Mouse (Mus musculus): ENCODE data around the gene Arhgap9. TPM values are rescaled to one million over a fixed set of nuclear protein-coding genes. Genes with fewer than 3 reads are reported as not detected.
A peak's percentile ranks its signal among the peaks of the same experiment; 100 is the strongest.

Arhgap9 gene
- polyA plus RNA-seq, 1 experiment from 2014 or later = 1.8 TPM

GRCm38 (mm10) chr10:127317277-127317676, 4.5 kb upstream of the Arhgap9 start:
- H3K27me3 ChIP-seq (ENCODE audit: insufficient read depth, poor library complexity, severe bottlenecking) = peaks cover 9% of the 10 kb centered on the region
- H3K9me3 ChIP-seq = no peaks in the 10 kb centered on the region
- 84% methylated on average over 2 of the region's 2 CpGs for WGBS
- DNase-seq (ENCODE audit: low spot score) = no peak
- no peaks in the 10 kb centered on the region for H3K4me1 ChIP-seq (replicated peaks)
- no peak overlapping the region for H3K27ac ChIP-seq
- no peaks in the 10 kb centered on the region for H3K36me3 ChIP-seq
- H3K4me3 ChIP-seq = no peak overlapping the region

- Histone ChIP-seq H3K27me3 (ENCODE audit: insufficient read depth, poor library complexity, severe bottlenecking) (peaks cover 16% of the 10 kb centered on the region), H3K9me3 (no peaks in the 10 kb centered on the region), H3K4me1 (replicated peaks) (no peaks in the 10 kb centered on the region), H3K36me3 (no peaks in the 10 kb centered on the region), H3K4me3 (no peak overlapping the region), H3K27ac (no peak overlapping the region)
- WGBS = 49% methylated on average over 4 of the region's 4 CpGs
- no peak for DNase-seq (ENCODE audit: low spot score)
Measured at GRCm38 (mm10) chr10:127318009-127318408, 3.8 kb upstream of the Arhgap9 start.

GRCm38 (mm10) chr10:127319969-127320368, 1.8 kb upstream of the Arhgap9 start:
- H3K36me3 ChIP-seq = no peaks in the 10 kb centered on the region
- no peaks in the 10 kb centered on the region for H3K9me3 ChIP-seq
- H3K4me1 ChIP-seq (replicated peaks) = 0 out of 2 replicates have a peak, but pooled peaks cover 2% of the 10 kb centered on the region
- peaks cover 36% of the 10 kb centered on the region for H3K27me3 ChIP-seq (ENCODE audit: insufficient read depth, poor library complexity, severe bottlenecking)
- WGBS = 80% methylated on average over 7 of the region's 7 CpGs
- no peak overlapping the region for H3K27ac ChIP-seq
- H3K4me3 ChIP-seq = no peak overlapping the region
- no peak for DNase-seq (ENCODE audit: low spot score)

- H3K4me1 ChIP-seq (replicated peaks) = peaks cover 18% of the 10 kb centered on the region
- no peaks in the 10 kb centered on the region for H3K36me3 ChIP-seq
- H3K4me3 ChIP-seq = no peak overlapping the region
- no peak for DNase-seq (ENCODE audit: low spot score)
- no peaks in the 10 kb centered on the region for H3K9me3 ChIP-seq
- WGBS = 69% methylated on average over 13 of the region's 13 CpGs
- 0 out of 2 replicates have a peak overlapping the region, but pooled peaks have one; percentile 18 for H3K27ac ChIP-seq
- peaks cover 58% of the 10 kb centered on the region for H3K27me3 ChIP-seq (ENCODE audit: insufficient read depth, poor library complexity, severe bottlenecking)
Measured at GRCm38 (mm10) chr10:127322178-127322577, 414 bp downstream of the Arhgap9 start.

GRCm38 (mm10) chr10:127322669-127323068, 905 bp downstream of the Arhgap9 start:
- H3K4me3 ChIP-seq = no peak overlapping the region
- H3K36me3 ChIP-seq = no peaks in the 10 kb centered on the region
- H3K9me3 ChIP-seq = no peaks in the 10 kb centered on the region
- peaks cover 63% of the 10 kb centered on the region for H3K27me3 ChIP-seq (ENCODE audit: insufficient read depth, poor library complexity, severe bottlenecking)
- H3K27ac ChIP-seq = peak overlapping the region; percentile 18; the same call in 1 of the 2 replicates
- H3K4me1 ChIP-seq (replicated peaks) = peaks cover 18% of the 10 kb centered on the region
- DNase-seq (ENCODE audit: low spot score) = no peak
- WGBS = 74% methylated on average over 4 of the region's 4 CpGs

GRCm38 (mm10) chr10:127323131-127323855, 1.5 kb downstream of the Arhgap9 start:
- Histone ChIP-seq H3K36me3 (no peaks in the 10 kb centered on the region), H3K9me3 (no peaks in the 10 kb centered on the region), H3K27ac (no peak overlapping the region), H3K4me3 (no peak overlapping the region), H3K27me3 (ENCODE audit: insufficient read depth, poor library complexity, severe bottlenecking) (peaks cover 69% of the 10 kb centered on the region), H3K4me1 (replicated peaks) (peaks cover 18% of the 10 kb centered on the region)
- no peak for DNase-seq (ENCODE audit: low spot score)
- 77% methylated on average over 17 of the region's 17 CpGs for WGBS

GRCm38 (mm10) chr10:127324495-127324894, 2.7 kb downstream of the Arhgap9 start:
- Histone ChIP-seq H3K27me3 (ENCODE audit: insufficient read depth, poor library complexity, severe bottlenecking) (peaks cover 81% of the 10 kb centered on the region), H3K4me1 (replicated peaks) (peaks cover 18% of the 10 kb centered on the region)

GRCm38 (mm10) chr10:127325454-127326016, 3.8 kb downstream of the Arhgap9 start:
- H3K4me3 ChIP-seq = peak overlapping the region; percentile 52
- WGBS = 26% methylated on average over 14 of the region's 14 CpGs
- H3K27ac ChIP-seq = no peak overlapping the region
- H3K36me3 ChIP-seq = peaks cover 7% of the 10 kb centered on the region
- no peak for DNase-seq (ENCODE audit: low spot score)
- peaks cover 18% of the 10 kb centered on the region for H3K4me1 ChIP-seq (replicated peaks)
- peaks cover 92% of the 10 kb centered on the region for H3K27me3 ChIP-seq (ENCODE audit: insufficient read depth, poor library complexity, severe bottlenecking)
- no peaks in the 10 kb centered on the region for H3K9me3 ChIP-seq

More at GRCm38 (mm10) chr10:127324495-127324894, 2.7 kb downstream of the Arhgap9 start:
- DNase-seq (ENCODE audit: low spot score) = peak; percentile 63
- no peaks in the 10 kb centered on the region for H3K9me3 ChIP-seq
- H3K36me3 ChIP-seq = no peaks in the 10 kb centered on the region
- 10% methylated on average over 7 of the region's 7 CpGs for WGBS
- peak overlapping the region; percentile 9; the same call in 1 of the 2 replicates for H3K4me3 ChIP-seq
- H3K27ac ChIP-seq = no peak overlapping the region

GRCm38 (mm10) chr10:127326017-127326801, 4.4 kb downstream of the Arhgap9 start:
- H3K9me3 ChIP-seq = no peaks in the 10 kb centered on the region
- H3K4me1 ChIP-seq (replicated peaks) = peaks cover 20% of the 10 kb centered on the region
- peak overlapping the region; percentile 52 for H3K4me3 ChIP-seq
- peaks cover 14% of the 10 kb centered on the region for H3K36me3 ChIP-seq
- H3K27ac ChIP-seq = peak overlapping the region; percentile 51; the same call in 1 of the 2 replicates
- 1% methylated on average over 54 of the region's 54 CpGs for WGBS
- peak; percentile 60 for DNase-seq (ENCODE audit: low spot score)
- peaks cover 98% of the 10 kb centered on the region for H3K27me3 ChIP-seq (ENCODE audit: insufficient read depth, poor library complexity, severe bottlenecking)

GRCm38 (mm10) chr10:127326828-127327227, 5.1 kb downstream of the Arhgap9 start:
- Histone ChIP-seq H3K27me3 (ENCODE audit: insufficient read depth, poor library complexity, severe bottlenecking) (peaks cover 100% of the 10 kb centered on the region), H3K36me3 (peaks cover 20% of the 10 kb centered on the region), H3K27ac (peak overlapping the region; percentile 51; the same call in 1 of the 2 replicates), H3K4me3 (peak overlapping the region; percentile 52), H3K4me1 (replicated peaks) (peaks cover 20% of the 10 kb centered on the region), H3K9me3 (no peaks in the 10 kb centered on the region)
- 5% methylated on average over 29 of the region's 29 CpGs for WGBS
- DNase-seq (ENCODE audit: low spot score) = no peak

- H3K9me3 ChIP-seq = no peaks in the 10 kb centered on the region
- peaks cover 27% of the 10 kb centered on the region for H3K4me1 ChIP-seq (replicated peaks)
- 45% methylated on average over 18 of the region's 18 CpGs for WGBS
- DNase-seq (ENCODE audit: low spot score) = no peak
- no peak overlapping the region for H3K4me3 ChIP-seq
- peaks cover 27% of the 10 kb centered on the region for H3K36me3 ChIP-seq
- H3K27me3 ChIP-seq (ENCODE audit: insufficient read depth, poor library complexity, severe bottlenecking) = peaks cover 92% of the 10 kb centered on the region
- H3K27ac ChIP-seq = no peak overlapping the region
Measured at GRCm38 (mm10) chr10:127327461-127328145, 5.8 kb downstream of the Arhgap9 start.

- Histone ChIP-seq H3K36me3 (peaks cover 43% of the 10 kb centered on the region), H3K4me3 (no peak overlapping the region), H3K27me3 (ENCODE audit: insufficient read depth, poor library complexity, severe bottlenecking) (peaks cover 66% of the 10 kb centered on the region), H3K27ac (no peak overlapping the region), H3K9me3 (no peaks in the 10 kb centered on the region), H3K4me1 (replicated peaks) (peaks cover 26% of the 10 kb centered on the region)
- 76% methylated on average over 7 of the region's 7 CpGs for WGBS
- DNase-seq (ENCODE audit: low spot score) = no peak
Measured at GRCm38 (mm10) chr10:127330212-127330611, 8.4 kb downstream of the Arhgap9 start.
